Mouse (Mus musculus) midbrain, embryonic 10.5 days (tissue): ENCODE measurements around the gene Lin52. TPM values are rescaled to one million over a fixed set of nuclear protein-coding genes. Genes with fewer than 3 reads are reported as not detected.

Experiments
- DNase-seq: peaks from one replicate; pipeline ENCODE4 v3.0.0-alpha.2; 2017; ENCODE audit warnings: low spot score
- H3K27ac ChIP-seq: fragments of 300-500 bp; sonication (generic); replicated peaks from 2 replicates; pipeline ENCODE4 v1.5.1; 2016; ENCODE audit warnings: mild to moderate bottlenecking
- H3K27me3 ChIP-seq: fragments of 300-500 bp; sonication (generic); 2 replicates; pipeline ENCODE4 v1.6.1; 2016; ENCODE audit warnings: low read depth, mild to moderate bottlenecking; ENCODE audit not compliant: poor library complexity, severe bottlenecking
- H3K36me3 ChIP-seq: fragments of 300-500 bp; sonication (generic); 2 replicates; pipeline ENCODE4 v1.6.1; 2016; ENCODE audit warnings: mild to moderate bottlenecking, moderate library complexity
- H3K4me1 ChIP-seq: fragments of 300-500 bp; sonication (generic); 2 replicates; pipeline ENCODE4 v1.6.1; 2016
- H3K4me3 ChIP-seq: fragments of 300-500 bp; sonication (generic); 2 replicates; pipeline ENCODE4 v1.5.1; 2016; ENCODE audit warnings: mild to moderate bottlenecking, moderate library complexity
- H3K9me3 ChIP-seq: fragments of 300-500 bp; sonication (generic); replicated peaks from 2 replicates; pipeline ENCODE4 v1.6.1; 2016; ENCODE audit warnings: mild to moderate bottlenecking
- WGBS: fragments of 180-500 bp; shearing (Covaris S2); methylation state at CpG from one replicate; pipeline ENCODE4 v1.1.7; 2016; 5-methylcytosine and 5-hydroxymethylcytosine counted together
- polyA plus RNA-seq: library from polyadenylated mRNA; unstranded; fragments of >200 nt; fragmentation: Nextera tagmentation; extraction: Ambion mirVana; gene quantifications from 2 replicates; pipeline ENCODE4 v1.2.1, GENCODE M21; 2016

Gene Lin52
- polyA plus RNA-seq, 1 experiment from 2014 or later = 31.4 TPM

DNA sequence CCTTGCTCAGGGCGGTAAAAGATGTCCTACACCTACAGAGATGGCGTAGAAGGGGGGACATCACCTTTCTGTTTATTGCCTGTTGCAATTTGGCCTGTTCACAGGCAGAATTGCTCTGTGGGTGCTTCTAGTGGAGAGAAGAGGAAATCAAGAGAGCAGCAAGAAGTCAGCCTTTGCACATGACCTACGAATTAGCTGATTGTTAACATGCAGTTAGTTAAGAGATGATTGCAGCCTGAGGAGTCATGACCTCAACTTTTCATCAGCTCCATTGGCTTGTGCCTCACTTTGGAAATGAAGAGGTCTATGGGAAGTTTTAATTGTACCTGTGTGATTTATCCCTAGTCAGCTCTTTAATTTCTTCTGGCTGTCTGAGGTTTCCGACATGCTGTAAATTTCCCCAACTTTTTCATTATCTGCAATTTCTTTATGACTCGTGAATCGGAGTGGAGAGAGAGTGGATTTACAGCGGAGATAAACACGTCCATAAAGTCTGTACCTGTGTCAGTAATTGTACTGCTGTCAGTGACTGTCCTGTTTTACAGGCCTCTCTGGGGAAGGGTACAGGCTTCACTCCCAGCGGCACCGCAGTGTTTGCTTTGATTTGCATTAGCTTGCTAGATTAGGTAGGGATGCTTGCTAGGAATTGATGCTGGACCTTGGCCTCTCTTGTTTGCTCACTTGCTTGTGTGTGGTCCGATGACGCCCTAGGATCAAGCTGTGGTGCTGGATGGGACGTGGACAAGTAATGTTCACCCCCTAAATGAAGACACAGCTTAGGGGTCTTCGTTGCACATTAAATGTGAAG is 31.8 kb downstream of the Lin52 start:
- Histone ChIP-seq H3K4me3 (no peak overlapping the region), H3K27ac (no peak overlapping the region), H3K4me1 (peaks cover 14% of the 10 kb centered on the region), H3K27me3 (peaks cover 8% of the 10 kb centered on the region; the same call in 1 of the 2 replicates), H3K36me3 (peaks cover 9% of the 10 kb centered on the region), H3K9me3 (no peaks in the 10 kb centered on the region)
- DNase-seq = no peak
- 87% methylated on average over 14 of the region's 14 CpGs for WGBS

DNA sequence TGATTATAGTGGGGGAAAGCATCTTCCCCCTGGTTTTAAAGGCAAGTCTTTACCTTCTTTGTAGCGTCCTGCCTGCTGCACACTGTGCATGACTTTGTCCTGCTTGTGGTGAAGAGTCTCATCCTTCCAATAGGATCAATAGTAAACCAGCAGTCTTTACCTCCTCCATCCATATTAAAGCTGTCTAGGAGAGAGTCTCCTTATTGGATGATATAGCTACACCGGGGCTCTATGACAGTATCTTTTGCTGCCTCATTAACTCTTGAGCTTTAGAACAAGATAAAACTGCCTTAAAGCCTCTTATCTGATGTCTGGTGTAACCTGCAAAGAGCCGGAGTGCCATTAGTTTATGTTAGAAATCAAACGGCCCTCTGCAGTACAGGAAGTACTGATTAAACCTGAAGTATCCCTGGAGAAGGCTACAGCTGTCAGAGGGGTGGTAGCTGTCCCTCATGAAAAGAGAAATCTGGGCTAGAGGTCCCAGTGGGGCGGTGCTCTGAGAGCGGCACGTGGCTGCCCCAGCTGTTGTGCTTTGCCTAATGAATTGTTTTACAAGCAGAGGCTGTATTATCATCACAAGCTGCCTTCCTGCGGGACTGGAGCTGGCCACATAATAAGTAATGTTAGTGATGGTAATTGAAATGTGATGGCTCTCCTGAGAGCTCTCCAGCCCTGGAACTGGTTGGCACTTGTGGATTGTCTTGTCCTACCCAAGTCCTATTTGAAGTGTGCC is 36.3 kb downstream of the Lin52 start:
- Histone ChIP-seq H3K27ac (0 out of 2 replicates have a peak overlapping the region, but pooled peaks have one; percentile 13), H3K4me3 (no peak overlapping the region), H3K4me1 (peaks cover 16% of the 10 kb centered on the region), H3K36me3 (peaks cover 8% of the 10 kb centered on the region; the same call in 1 of the 2 replicates), H3K27me3 (peaks cover 22% of the 10 kb centered on the region), H3K9me3 (no peaks in the 10 kb centered on the region)
- WGBS = 58% methylated on average over 8 of the region's 8 CpGs
- DNase-seq = peak; percentile 36

DNA sequence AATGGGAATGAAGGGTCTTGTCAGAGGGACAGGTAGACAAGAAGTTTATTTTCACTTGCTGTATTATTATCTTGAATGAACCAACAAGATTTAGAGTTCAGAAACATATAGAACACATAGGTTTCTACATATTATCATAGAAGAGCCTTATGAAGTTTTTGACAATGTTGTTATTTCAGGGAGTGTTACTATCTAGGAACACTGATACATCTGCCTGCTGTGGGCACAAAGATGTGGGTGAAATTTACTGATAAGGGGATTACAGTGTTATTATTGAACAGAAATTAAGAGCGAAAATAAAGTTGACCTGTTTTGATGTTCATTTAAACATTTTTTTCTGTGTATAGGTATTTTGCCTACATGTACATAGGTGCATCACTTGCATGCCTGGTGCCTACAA is 45.6 kb downstream of the Lin52 start:
- 98% methylated on average over 1 of the region's 1 CpGs for WGBS
- H3K4me1 ChIP-seq = peaks cover 16% of the 10 kb centered on the region
- H3K9me3 ChIP-seq = no peaks in the 10 kb centered on the region
- H3K27ac ChIP-seq = no peak overlapping the region
- peaks cover 6% of the 10 kb centered on the region; the same call in 1 of the 2 replicates for H3K36me3 ChIP-seq
- H3K4me3 ChIP-seq = no peak overlapping the region
- H3K27me3 ChIP-seq = 0 out of 2 replicates have a peak, but pooled peaks cover 4% of the 10 kb centered on the region
- DNase-seq = no peak

DNA sequence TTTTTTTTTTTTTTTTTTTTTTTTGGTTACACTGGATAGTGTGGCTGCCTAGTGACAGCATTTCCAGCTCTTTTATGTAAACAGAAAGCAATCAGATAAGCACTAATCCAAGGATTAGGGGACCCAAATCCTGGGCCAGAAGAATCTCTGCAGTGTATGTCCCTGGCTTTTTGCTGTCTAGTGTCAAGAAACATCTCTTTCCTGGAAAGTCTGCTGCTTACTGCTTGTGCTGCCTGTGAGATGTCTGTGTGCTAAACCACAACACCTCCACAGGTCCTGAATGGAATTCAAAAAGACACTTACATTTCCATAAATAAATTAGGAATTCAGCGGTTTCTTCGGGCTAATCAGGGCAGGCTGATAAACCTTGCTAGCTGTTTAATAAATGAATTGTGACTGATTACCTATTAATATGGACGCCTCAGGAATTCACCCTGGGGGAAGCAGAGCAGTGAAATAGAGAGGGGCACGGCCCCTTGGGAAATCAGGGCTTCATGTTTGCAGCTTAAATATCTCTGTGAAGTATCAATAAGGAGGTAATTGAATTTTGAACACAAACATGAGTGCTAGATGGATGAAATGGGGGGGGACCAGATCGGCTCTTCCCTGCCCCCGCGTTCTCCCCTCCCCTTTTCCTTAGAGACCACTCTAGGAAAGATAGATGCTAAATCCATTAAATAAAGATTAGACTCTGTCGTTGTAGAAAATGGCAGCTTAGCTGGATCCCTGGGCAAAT is 49.5 kb downstream of the Lin52 start:
- peaks cover 16% of the 10 kb centered on the region for H3K4me1 ChIP-seq
- DNase-seq = no peak

DNA sequence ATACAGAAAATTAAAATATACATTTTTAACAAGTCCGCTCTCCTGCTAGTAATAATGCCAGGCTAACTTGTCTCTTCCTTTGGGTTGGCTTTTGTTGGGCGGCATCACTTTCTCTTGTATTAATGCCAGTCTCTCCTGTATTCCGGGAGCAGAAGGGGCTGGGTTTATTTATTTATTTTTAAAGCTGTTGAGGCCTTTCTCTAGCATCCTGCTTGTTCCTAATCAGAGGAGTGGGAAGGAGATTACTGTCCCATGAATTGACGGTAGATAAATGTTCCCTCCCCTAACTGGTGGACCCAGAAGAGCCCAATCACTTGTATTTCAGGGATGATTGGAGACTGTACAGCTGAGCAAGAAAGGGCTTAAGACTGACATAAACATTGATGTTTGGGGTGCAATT is 50.1 kb downstream of the Lin52 start:
- H3K36me3 ChIP-seq = no peaks in the 10 kb centered on the region
- no peak for DNase-seq
- WGBS = 69% methylated on average over 4 of the region's 4 CpGs
- peaks cover 16% of the 10 kb centered on the region for H3K4me1 ChIP-seq
- no peaks in the 10 kb centered on the region for H3K27me3 ChIP-seq
- no peaks in the 10 kb centered on the region for H3K9me3 ChIP-seq
- H3K4me3 ChIP-seq = no peak overlapping the region
- no peak overlapping the region for H3K27ac ChIP-seq

More for the DNA sequence above, 49.5 kb downstream of the Lin52 start:
- Histone ChIP-seq H3K4me3 (no peak overlapping the region), H3K27ac (no peak overlapping the region), H3K27me3 (no peaks in the 10 kb centered on the region), H3K36me3 (no peaks in the 10 kb centered on the region), H3K9me3 (no peaks in the 10 kb centered on the region)
- 74% methylated on average over 8 of the region's 8 CpGs for WGBS

DNA sequence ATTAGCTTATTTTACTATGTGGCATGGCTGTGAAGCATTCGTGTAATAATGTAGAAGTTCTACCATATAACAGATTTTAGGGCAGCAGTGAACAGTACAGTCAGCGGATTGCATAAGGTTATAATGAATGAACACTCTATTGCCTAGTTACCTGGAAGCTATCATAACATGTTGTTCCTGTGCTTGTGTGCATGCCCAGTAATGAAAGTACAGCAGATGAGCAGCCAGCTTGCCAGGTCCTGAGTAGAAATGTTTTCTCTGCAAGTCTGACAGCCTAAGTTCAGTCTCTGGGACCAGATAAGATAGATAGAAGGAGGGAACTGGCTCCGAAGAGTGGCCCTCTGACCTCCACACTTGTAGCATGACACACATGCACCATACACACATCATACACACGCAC is 55.6 kb downstream of the Lin52 start:
- no peak for DNase-seq
- H3K4me1 ChIP-seq = no peaks in the 10 kb centered on the region
- no peaks in the 10 kb centered on the region for H3K27me3 ChIP-seq
- H3K9me3 ChIP-seq = no peaks in the 10 kb centered on the region
- no peaks in the 10 kb centered on the region for H3K36me3 ChIP-seq
- H3K4me3 ChIP-seq = no peak overlapping the region
- no peak overlapping the region for H3K27ac ChIP-seq
- 96% methylated on average over 4 of the region's 4 CpGs for WGBS

DNA sequence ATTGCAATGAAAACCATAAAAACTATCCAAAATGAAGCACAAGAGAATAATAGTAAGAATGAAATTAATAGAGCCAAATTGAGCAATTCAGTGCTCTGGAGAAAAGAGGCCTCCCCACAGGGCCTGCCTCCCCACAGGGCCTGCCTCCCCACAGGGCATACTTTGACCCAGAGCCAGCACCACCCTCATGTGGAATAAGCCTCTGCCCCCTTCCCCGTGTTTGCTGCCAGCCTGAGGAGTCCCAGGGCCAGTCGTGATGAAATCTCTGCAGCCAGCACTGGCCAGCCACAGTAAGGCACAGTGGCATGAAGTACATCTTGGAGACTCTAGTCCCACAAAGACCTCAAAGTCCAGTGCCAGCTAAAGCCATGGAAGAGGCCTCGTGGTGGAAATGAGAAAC is 60.8 kb downstream of the Lin52 start:
- H3K9me3 ChIP-seq = no peaks in the 10 kb centered on the region
- H3K27me3 ChIP-seq = no peaks in the 10 kb centered on the region
- H3K4me1 ChIP-seq = no peaks in the 10 kb centered on the region
- DNase-seq = no peak
- H3K4me3 ChIP-seq = no peak overlapping the region
- 0 out of 2 replicates have a peak, but pooled peaks cover 2% of the 10 kb centered on the region for H3K36me3 ChIP-seq
- 78% methylated on average over 3 of the region's 3 CpGs for WGBS
- no peak overlapping the region for H3K27ac ChIP-seq

DNA sequence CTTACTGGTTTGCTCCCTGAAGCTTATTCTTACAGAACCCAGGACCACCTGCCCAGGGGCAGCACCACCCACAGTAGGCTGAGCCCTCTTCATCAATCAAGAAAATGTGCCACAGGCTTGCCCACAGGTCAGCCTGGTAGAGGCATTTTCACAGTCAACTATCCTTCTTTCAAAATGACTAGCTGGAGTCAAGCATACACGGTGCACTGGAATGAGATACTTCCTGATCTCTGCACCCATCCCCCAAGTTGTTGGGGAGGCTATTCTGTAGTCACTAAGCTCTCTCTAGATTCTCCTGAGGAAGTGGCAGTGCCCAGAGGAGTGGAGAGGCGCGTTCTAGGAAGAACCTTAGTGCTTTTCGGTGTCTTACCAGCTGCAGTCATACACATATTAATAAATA is 64.3 kb downstream of the Lin52 start:
- H3K4me1 ChIP-seq = no peaks in the 10 kb centered on the region
- H3K9me3 ChIP-seq = no peaks in the 10 kb centered on the region
- 0 out of 2 replicates have a peak, but pooled peaks cover 2% of the 10 kb centered on the region for H3K36me3 ChIP-seq
- no peak for DNase-seq
- WGBS = 89% methylated on average over 4 of the region's 4 CpGs
- H3K27ac ChIP-seq = no peak overlapping the region
- H3K4me3 ChIP-seq = no peak overlapping the region
- H3K27me3 ChIP-seq = no peaks in the 10 kb centered on the region

DNA sequence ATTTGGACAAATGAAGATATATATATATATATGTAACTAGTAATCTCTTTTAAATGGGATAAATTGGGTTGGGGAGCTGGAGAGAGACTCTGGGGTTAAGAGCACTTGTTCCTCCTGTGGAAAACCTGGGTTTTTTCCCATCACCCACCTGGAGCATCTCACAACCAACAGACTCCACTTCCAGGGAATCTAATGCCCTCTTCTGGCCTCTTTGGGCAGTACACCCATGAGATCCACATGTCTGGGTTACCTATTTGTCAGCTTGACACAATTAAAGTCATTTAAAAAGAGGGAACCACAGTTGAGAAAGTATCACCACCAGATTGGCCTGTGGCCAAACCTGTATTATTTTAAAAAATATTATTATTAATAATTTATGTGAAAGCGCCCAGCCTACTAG is 65.4 kb downstream of the Lin52 start:
- no peak for DNase-seq
- WGBS = 95% methylated on average over 1 of the region's 1 CpGs

DNA sequence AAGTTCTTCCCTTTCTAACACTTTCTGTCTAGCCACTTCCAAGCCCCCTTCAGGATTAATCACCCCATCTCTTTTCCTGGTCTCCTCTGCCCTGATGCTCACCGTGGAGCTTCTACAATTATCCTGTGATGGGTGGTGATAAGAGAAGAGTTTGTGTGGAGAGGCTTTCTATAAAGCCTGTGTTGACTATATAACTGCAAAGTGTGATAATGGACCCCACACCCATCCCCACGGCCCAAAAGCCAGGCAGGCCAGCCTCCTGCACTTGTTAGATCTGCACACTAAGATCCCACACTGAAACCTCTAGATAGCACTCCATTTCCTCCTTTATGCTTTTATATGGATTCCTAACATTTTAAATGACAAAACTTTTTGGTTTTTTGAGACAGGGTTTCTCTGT is 66.8 kb downstream of the Lin52 start:
- Histone ChIP-seq H3K27ac (no peak overlapping the region), H3K36me3 (0 out of 2 replicates have a peak, but pooled peaks cover 2% of the 10 kb centered on the region), H3K27me3 (no peaks in the 10 kb centered on the region), H3K9me3 (no peaks in the 10 kb centered on the region), H3K4me3 (no peak overlapping the region), H3K4me1 (no peaks in the 10 kb centered on the region)
- 90% methylated on average over 2 of the region's 2 CpGs for WGBS
- no peak for DNase-seq

More for the DNA sequence above, 65.4 kb downstream of the Lin52 start:
- Histone ChIP-seq H3K4me1 (no peaks in the 10 kb centered on the region), H3K27ac (no peak overlapping the region), H3K4me3 (no peak overlapping the region), H3K9me3 (no peaks in the 10 kb centered on the region), H3K36me3 (0 out of 2 replicates have a peak, but pooled peaks cover 2% of the 10 kb centered on the region), H3K27me3 (no peaks in the 10 kb centered on the region)

DNA sequence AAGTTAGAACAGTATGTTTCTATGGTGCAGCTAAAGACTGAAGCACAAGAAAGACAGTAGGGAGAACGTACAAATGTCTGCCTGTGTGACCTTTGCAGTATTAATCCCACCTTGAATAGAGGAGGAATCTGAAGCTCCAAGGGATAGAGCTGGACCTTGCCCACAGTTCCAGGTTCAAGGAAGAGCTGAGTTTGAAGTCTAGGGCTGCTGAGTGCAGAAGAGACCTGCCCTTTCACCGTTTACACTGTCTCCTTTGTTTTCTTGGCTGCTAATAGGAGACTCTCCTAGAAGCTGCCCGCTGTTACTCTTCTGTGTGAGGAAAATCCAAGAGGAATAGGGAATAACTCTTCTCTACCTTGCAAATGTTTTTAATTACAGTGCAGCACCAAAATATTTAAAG is 72.5 kb downstream of the Lin52 start:
- DNase-seq = no peak
- H3K4me1 ChIP-seq = peaks cover 15% of the 10 kb centered on the region
- H3K4me3 ChIP-seq = no peak overlapping the region
- H3K27me3 ChIP-seq = no peaks in the 10 kb centered on the region; the same call in 1 of the 2 replicates
- 54% methylated on average over 3 of the region's 3 CpGs for WGBS
- no peak overlapping the region for H3K27ac ChIP-seq
- no peaks in the 10 kb centered on the region; the same call in 1 of the 2 replicates for H3K36me3 ChIP-seq
- H3K9me3 ChIP-seq = no peaks in the 10 kb centered on the region
